Mouse (Mus musculus): ENCODE measurements around the gene Dlg1. TPM values are rescaled to one million over a fixed set of nuclear protein-coding genes. Genes with fewer than 3 reads are reported as not detected.

The Dlg1 gene
- total RNA-seq, 2 experiments from 2014 or later: 188 to 190 TPM

Other genes with a start within 250 kb of the Dlg1 start
- gene Bdh1, start 241.2 kb upstream of the Dlg1 start, total RNA-seq (2021): 100 to 1,000 TPM; 115 to 123 TPM
- gene Meltf, start 215.4 kb downstream of the Dlg1 start, total RNA-seq (2021): under 1 TPM; 0.30 to 0.55 TPM